Mouse (Mus musculus) midbrain, embryonic 12.5 days (tissue): Measurements from ENCODE around the gene Paqr6. TPM values are rescaled to one million over a fixed set of nuclear protein-coding genes. Genes with fewer than 3 reads are reported as not detected.

Source experiments
- ATAC-seq: fragments of 200-750 bp; cut with Nextera tagmentation; 2 replicates; pipeline ENCODE4 v1.8.0; 2017; ENCODE audit warnings: low read depth, moderate TSS enrichment, moderate library complexity; ENCODE audit not compliant: low FRiP score
- H3K27ac ChIP-seq: fragments of 300-500 bp; sonication (generic); replicated peaks from 2 replicates; pipeline ENCODE4 v1.5.1; 2016; ENCODE audit warnings: mild to moderate bottlenecking
- H3K27me3 ChIP-seq: fragments of 300-500 bp; sonication (generic); 2 replicates; pipeline ENCODE4 v1.6.1; 2016; ENCODE audit warnings: mild to moderate bottlenecking
- H3K36me3 ChIP-seq: fragments of 300-500 bp; sonication (generic); 2 replicates; pipeline ENCODE4 v1.6.1; 2016
- H3K4me1 ChIP-seq: fragments of 300-500 bp; sonication (generic); 2 replicates; pipeline ENCODE4 v1.6.1; 2016
- H3K4me2 ChIP-seq: fragments of 300-500 bp; sonication (generic); replicated peaks from 2 replicates; pipeline ENCODE4 v1.6.1; 2016; ENCODE audit warnings: mild to moderate bottlenecking, moderate library complexity
- H3K4me3 ChIP-seq: fragments of 300-500 bp; sonication (generic); 2 replicates; pipeline ENCODE4 v1.5.1; 2016; ENCODE audit warnings: mild to moderate bottlenecking
- H3K9ac ChIP-seq: fragments of 300-500 bp; sonication (generic); replicated peaks from 2 replicates; pipeline ENCODE4 v1.6.1; 2016; ENCODE audit warnings: mild to moderate bottlenecking, moderate library complexity
- H3K9me3 ChIP-seq: fragments of 300-500 bp; sonication (generic); 2 replicates; pipeline ENCODE4 v1.6.1; 2016; ENCODE audit warnings: mild to moderate bottlenecking
- WGBS: fragments of 180-500 bp; shearing (Covaris S2); methylation state at CpG from one replicate; pipeline ENCODE4 v1.1.7; 2016; 5-methylcytosine and 5-hydroxymethylcytosine counted together
- polyA plus RNA-seq: library from polyadenylated mRNA; unstranded; fragments of >200 nt; fragmentation: Nextera tagmentation; extraction: Ambion mirVana; gene quantifications from 2 replicates; pipeline ENCODE4 v1.2.1, GENCODE M21; 2016

Gene Paqr6
- polyA plus RNA-seq: 0.82 and 0.89 TPM in 2 replicates

GRCm38 (mm10) chr3:88364337-88364736, at the start of gene Paqr6:
Gene Paqr6, plus strand, starts transcription at chr3:88364584.
- 2% methylated on average over 16 of the region's 16 CpGs for WGBS
- Histone ChIP-seq H3K4me2 (no peak within 1 kb of the TSS; the same call in 1 of the 2 replicates), H3K4me1 (peaks cover 5% of the 10 kb centered on the region; the same call in 1 of the 2 replicates), H3K36me3 (peaks cover 38% of the 10 kb centered on the region), H3K27me3 (peaks cover 32% of the 10 kb centered on the region), H3K27ac (no peak within 1 kb of the TSS), H3K9ac (no peak within 1 kb of the TSS), H3K9me3 (no peaks in the 10 kb centered on the region), H3K4me3 (no peak within 1 kb of the TSS)
- ATAC-seq: no peak

- H3K4me3 ChIP-seq: peak within 1 kb of the TSS; percentile 71
- peak within 1 kb of the TSS; percentile 80 for H3K9ac ChIP-seq
- no peaks in the 10 kb centered on the region for H3K9me3 ChIP-seq
- H3K27ac ChIP-seq: no peak within 1 kb of the TSS
- H3K4me2 ChIP-seq: peak within 1 kb of the TSS; percentile 84
- no peaks in the 10 kb centered on the region for H3K27me3 ChIP-seq
- WGBS: 2% methylated on average over 10 of the region's 10 CpGs
- ATAC-seq: peak; percentile 60
- H3K36me3 ChIP-seq: peaks cover 62% of the 10 kb centered on the region
- peaks cover 14% of the 10 kb centered on the region for H3K4me1 ChIP-seq
Measured at GRCm38 (mm10) chr3:88324951-88325405, 39.4 kb upstream of the Paqr6 start, which contains the start of gene Glmp. Gene Glmp, plus strand, starts transcription at chr3:88325023.

DNA sequence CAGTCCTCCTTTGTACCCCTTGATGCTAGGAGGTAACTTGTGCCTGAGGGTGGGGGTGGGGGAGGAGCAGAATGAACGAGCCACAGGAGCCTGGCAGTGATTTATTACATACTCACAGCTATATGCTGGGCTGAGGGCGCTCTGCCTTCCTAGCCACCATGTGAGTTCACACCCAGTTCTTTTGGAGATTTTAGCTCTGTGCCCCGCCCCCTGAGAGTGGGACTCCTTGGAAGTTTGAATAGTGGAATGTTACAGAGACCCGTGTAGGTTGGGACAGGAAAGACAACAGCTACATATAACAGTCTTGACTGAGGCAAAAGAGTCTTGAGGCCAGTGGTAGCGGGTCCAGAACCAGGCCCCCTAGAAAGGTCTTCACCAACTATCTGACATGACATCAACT, 35.4 kb upstream of the Paqr6 start:
- H3K27me3 ChIP-seq: no peaks in the 10 kb centered on the region
- no peak overlapping the region for H3K4me2 ChIP-seq
- H3K9me3 ChIP-seq: no peaks in the 10 kb centered on the region
- 87% methylated on average over 5 of the region's 5 CpGs for WGBS
- no peak overlapping the region for H3K9ac ChIP-seq
- H3K27ac ChIP-seq: no peak overlapping the region
- H3K4me3 ChIP-seq: no peak overlapping the region
- peaks cover 14% of the 10 kb centered on the region for H3K4me1 ChIP-seq
- H3K36me3 ChIP-seq: peaks cover 31% of the 10 kb centered on the region; the same call in 1 of the 2 replicates
- ATAC-seq: no peak

DNA sequence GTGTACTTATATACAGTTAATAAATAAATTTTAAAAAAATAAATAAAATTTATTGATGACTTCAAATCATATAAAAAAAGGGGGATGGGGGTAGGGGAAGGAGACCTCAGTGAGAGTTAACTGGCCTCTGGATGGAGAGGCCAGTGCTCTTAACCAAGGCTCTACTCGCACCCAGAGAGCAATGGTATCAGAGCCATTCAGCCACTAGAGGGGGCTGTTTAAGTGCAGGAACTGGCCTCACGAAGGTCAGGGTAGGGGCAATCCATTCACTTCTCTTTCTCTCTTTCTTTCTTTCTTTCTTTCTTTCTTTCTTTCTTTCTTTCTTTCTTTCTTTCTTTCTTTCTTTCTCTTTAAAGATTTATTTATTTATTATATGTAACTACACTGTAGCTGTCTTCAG, 33.1 kb upstream of the Paqr6 start:
- Histone ChIP-seq H3K4me1 (peaks cover 8% of the 10 kb centered on the region), H3K36me3 (peaks cover 30% of the 10 kb centered on the region; the same call in 1 of the 2 replicates), H3K27me3 (no peaks in the 10 kb centered on the region), H3K4me3 (no peak overlapping the region), H3K4me2 (no peak overlapping the region), H3K9me3 (no peaks in the 10 kb centered on the region), H3K27ac (no peak overlapping the region), H3K9ac (no peak overlapping the region)
- WGBS: 31% methylated on average over 2 of the region's 2 CpGs
- no peak for ATAC-seq

GRCm38 (mm10) chr3:88334029-88334658, 30.2 kb upstream of the Paqr6 start:
- H3K4me3 ChIP-seq: no peak overlapping the region
- ATAC-seq: no peak

DNA sequence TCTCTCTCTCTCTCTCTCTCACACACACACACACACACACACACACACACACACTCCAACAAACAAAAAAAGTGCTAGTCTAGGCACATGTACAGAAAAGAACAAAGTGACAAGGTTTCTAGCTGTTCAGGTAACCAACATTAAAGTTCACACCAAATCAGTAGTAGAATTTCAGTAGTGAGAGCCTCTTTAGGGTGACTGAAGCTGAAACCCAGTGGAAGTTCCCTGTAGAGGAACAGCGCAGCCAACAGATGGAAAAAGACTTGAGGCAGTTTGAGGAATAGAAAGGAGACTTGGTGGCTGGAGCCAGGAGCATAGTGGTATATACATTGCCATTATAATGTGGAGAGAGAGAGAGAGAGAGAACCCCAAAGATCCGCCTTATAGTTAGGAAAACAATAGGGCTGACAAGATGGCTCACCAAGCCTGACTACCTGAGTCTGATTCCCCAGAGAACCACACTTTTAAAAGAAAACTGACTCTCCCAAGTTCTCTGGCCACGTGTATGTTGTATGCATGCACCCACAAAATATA, 29.4 kb upstream of the Paqr6 start:
- WGBS: 40% methylated on average over 3 of the region's 3 CpGs
- 0 out of 2 replicates have a peak overlapping the region, but pooled peaks have one; percentile 92 for H3K27ac ChIP-seq

More at GRCm38 (mm10) chr3:88334029-88334658, 30.2 kb upstream of the Paqr6 start:
- Histone ChIP-seq H3K9ac (no peak overlapping the region), H3K36me3 (0 out of 2 replicates have a peak, but pooled peaks cover 10% of the 10 kb centered on the region), H3K27ac (no peak overlapping the region), H3K27me3 (no peaks in the 10 kb centered on the region), H3K4me1 (peaks cover 25% of the 10 kb centered on the region), H3K4me2 (no peak overlapping the region), H3K9me3 (no peaks in the 10 kb centered on the region)
- WGBS: 58% methylated on average over 12 of the region's 12 CpGs

GRCm38 (mm10) chr3:88335436-88336053, 28.8 kb upstream of the Paqr6 start:
- H3K36me3 ChIP-seq: peaks cover 1% of the 10 kb centered on the region; the same call in 1 of the 2 replicates
- no peaks in the 10 kb centered on the region for H3K9me3 ChIP-seq
- H3K4me2 ChIP-seq: peak overlapping the region; percentile 69
- H3K4me3 ChIP-seq: peak overlapping the region; percentile 90
- peak overlapping the region; percentile 88 for H3K9ac ChIP-seq
- H3K4me1 ChIP-seq: peaks cover 25% of the 10 kb centered on the region
- H3K27ac ChIP-seq: peak overlapping the region; percentile 92
- WGBS: 1% methylated on average over 27 of the region's 27 CpGs
- H3K27me3 ChIP-seq: no peaks in the 10 kb centered on the region
- ATAC-seq: no peak; the same call in 1 of the 2 replicates

More for the DNA sequence above, 29.4 kb upstream of the Paqr6 start:
- Histone ChIP-seq H3K4me2 (peak overlapping the region; percentile 69), H3K9me3 (no peaks in the 10 kb centered on the region), H3K9ac (peak overlapping the region; percentile 88), H3K4me3 (peak overlapping the region; percentile 90), H3K27me3 (no peaks in the 10 kb centered on the region), H3K36me3 (0 out of 2 replicates have a peak, but pooled peaks cover 3% of the 10 kb centered on the region), H3K4me1 (peaks cover 25% of the 10 kb centered on the region)
- ATAC-seq: no peak

GRCm38 (mm10) chr3:88336058-88337013, 28.0 kb upstream of the Paqr6 start, which contains the start of the genes Tmem79 and Smg5:
Gene Tmem79, minus strand, starts transcription at chr3:88336148.
Gene Smg5, plus strand, starts transcription at chr3:88336260.
- Histone ChIP-seq H3K9ac (peak within 1 kb of the TSS; percentile 88), H3K36me3 (peaks cover 5% of the 10 kb centered on the region), H3K27ac (peak within 1 kb of the TSS; percentile 92), H3K27me3 (no peaks in the 10 kb centered on the region), H3K9me3 (no peaks in the 10 kb centered on the region), H3K4me2 (peak within 1 kb of the TSS; percentile 69), H3K4me3 (peak within 1 kb of the TSS; percentile 90), H3K4me1 (peaks cover 25% of the 10 kb centered on the region)
- ATAC-seq: peak; percentile 93
- 2% methylated on average over 61 of the region's 66 CpGs for WGBS

DNA sequence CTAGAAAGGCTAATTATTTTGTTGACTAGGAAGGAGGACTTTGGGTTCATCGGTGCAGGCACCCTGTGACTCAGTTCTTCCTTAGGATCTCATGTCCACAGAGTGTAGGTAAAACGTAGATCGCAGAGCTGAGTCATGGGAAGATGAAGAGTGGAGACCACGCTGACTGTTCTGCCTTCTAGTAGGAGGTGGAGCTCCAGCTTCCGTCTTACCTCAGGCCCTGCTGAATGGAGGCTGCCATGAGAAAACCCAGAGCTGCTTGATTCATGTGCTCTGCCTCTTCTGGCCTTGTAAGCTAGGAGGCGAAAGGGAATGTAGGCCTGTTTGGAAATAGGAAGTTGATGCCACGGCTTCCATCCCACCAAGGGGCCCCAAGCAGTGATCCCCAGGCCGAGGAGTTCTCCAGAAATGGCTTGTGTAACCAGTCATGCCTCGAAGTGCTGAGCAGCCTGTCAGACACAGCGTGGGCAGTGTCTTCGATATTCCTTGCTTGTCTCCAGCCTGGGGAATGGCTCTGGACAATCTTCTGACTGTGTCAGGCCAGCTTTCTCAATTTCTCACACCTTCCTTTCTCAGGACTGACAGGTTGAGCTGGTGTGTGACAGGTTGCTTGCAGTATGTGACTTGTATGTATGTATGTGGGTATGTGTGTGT, 26.9 kb upstream of the Paqr6 start:
- no peaks in the 10 kb centered on the region for H3K9me3 ChIP-seq

DNA sequence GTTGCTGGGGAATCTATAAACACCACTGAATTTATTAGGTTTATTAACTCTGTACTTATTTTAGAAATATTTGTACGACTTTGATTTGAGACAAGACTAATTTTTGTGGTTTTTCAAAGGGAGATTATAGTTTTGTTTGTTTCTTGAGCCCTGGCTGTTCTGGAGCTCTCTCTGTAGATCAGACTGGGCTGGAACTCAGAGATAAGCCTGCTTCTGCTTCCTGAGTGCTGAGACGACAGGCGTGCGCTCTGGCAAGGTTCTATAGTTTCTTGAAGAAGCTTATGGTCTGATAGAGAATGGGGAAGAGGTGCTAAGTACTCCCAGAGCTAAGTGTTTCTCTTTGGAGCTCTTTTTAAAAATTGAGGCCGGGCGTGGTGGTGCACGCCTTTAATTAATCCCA, 26.1 kb upstream of the Paqr6 start:
- Histone ChIP-seq H3K9ac (no peak overlapping the region), H3K4me2 (no peak overlapping the region), H3K36me3 (peaks cover 24% of the 10 kb centered on the region), H3K4me1 (peaks cover 25% of the 10 kb centered on the region), H3K4me3 (no peak overlapping the region), H3K27ac (no peak overlapping the region), H3K9me3 (no peaks in the 10 kb centered on the region), H3K27me3 (no peaks in the 10 kb centered on the region)
- ATAC-seq: no peak
- 94% methylated on average over 7 of the region's 7 CpGs for WGBS

More for the DNA sequence above, 26.9 kb upstream of the Paqr6 start:
- H3K4me2 ChIP-seq: peak overlapping the region; percentile 69
- WGBS: 87% methylated on average over 11 of the region's 11 CpGs
- peaks cover 16% of the 10 kb centered on the region for H3K36me3 ChIP-seq
- H3K4me3 ChIP-seq: peak overlapping the region; percentile 90; the same call in 1 of the 2 replicates
- no peak for ATAC-seq
- H3K27ac ChIP-seq: no peak overlapping the region
- H3K4me1 ChIP-seq: peaks cover 25% of the 10 kb centered on the region
- no peaks in the 10 kb centered on the region for H3K27me3 ChIP-seq
- H3K9ac ChIP-seq: peak overlapping the region; percentile 31; the same call in 1 of the 2 replicates

- Histone ChIP-seq H3K4me3 (no peak overlapping the region), H3K27me3 (no peaks in the 10 kb centered on the region), H3K4me2 (no peak overlapping the region), H3K9ac (no peak overlapping the region), H3K4me1 (peaks cover 25% of the 10 kb centered on the region), H3K36me3 (peaks cover 31% of the 10 kb centered on the region), H3K27ac (no peak overlapping the region), H3K9me3 (no peaks in the 10 kb centered on the region)
- no peak for ATAC-seq
- 89% methylated on average over 3 of the region's 3 CpGs for WGBS
Measured at GRCm38 (mm10) chr3:88339006-88339405, 25.4 kb upstream of the Paqr6 start.
